Mouse (Mus musculus) forebrain, postnatal 0 days (tissue): ENCODE data around the gene Emg1. TPM values are rescaled to one million over a fixed set of nuclear protein-coding genes. Genes with fewer than 3 reads are reported as not detected.

Experiments used
- ATAC-seq: fragments of 200-750 bp; cut with Nextera tagmentation; 2 replicates; pipeline ENCODE4 v1.8.0; 2017; ENCODE audit warnings: mild to moderate bottlenecking, moderate library complexity
- DNase-seq: peaks from one replicate; pipeline ENCODE4 v3.0.0-alpha.2; 2015
- H3K27ac ChIP-seq: fragments of 300-500 bp; sonication (generic); 2 replicates; pipeline ENCODE4 v1.5.1; 2014; ENCODE audit warnings: low read depth, mild to moderate bottlenecking, antibody characterized with exemption, low read length, moderate library complexity, mixed read lengths
- H3K27me3 ChIP-seq: fragments of 300-500 bp; sonication (generic); 2 replicates; pipeline ENCODE4 v1.6.1; 2014; ENCODE audit warnings: mild to moderate bottlenecking, low read length, mixed read lengths; ENCODE audit not compliant: insufficient read depth
- H3K36me3 ChIP-seq: fragments of 300-500 bp; sonication (generic); 2 replicates; pipeline ENCODE4 v1.6.1; 2014; ENCODE audit warnings: mild to moderate bottlenecking, moderate library complexity; ENCODE audit not compliant: insufficient read depth
- H3K4me1 ChIP-seq: fragments of 300-500 bp; sonication (generic); 2 replicates; pipeline ENCODE4 v1.6.1; 2014; ENCODE audit warnings: antibody characterized with exemption; ENCODE audit not compliant: insufficient read depth
- H3K4me2 ChIP-seq: fragments of 300-500 bp; sonication (generic); 2 replicates; pipeline ENCODE4 v1.6.1; 2014; ENCODE audit warnings: low read depth, mild to moderate bottlenecking, moderate library complexity
- H3K4me3 ChIP-seq: fragments of 300-500 bp; sonication (generic); 2 replicates; pipeline ENCODE4 v1.5.1; 2014; ENCODE audit warnings: low read depth, low read length, mixed read lengths
- H3K9ac ChIP-seq: fragments of 300-500 bp; sonication (generic); 2 replicates; pipeline ENCODE4 v1.6.1; 2014; ENCODE audit warnings: mild to moderate bottlenecking
- H3K9me3 ChIP-seq: fragments of 300-500 bp; sonication (generic); 2 replicates; pipeline ENCODE4 v1.6.1; 2016; ENCODE audit warnings: low read length
- CTCF ChIP-seq: sonication (generic); IDR thresholded peaks from 2 replicates; pipeline ENCODE4 v1.5.1; 2016; ENCODE audit warnings: antibody characterized with exemption, control low read depth, low read depth
- WGBS: fragments of 180-500 bp; shearing (Covaris S2); extraction: QIAGEN DNeasy Blood & Tissue Kit; methylation state at CpG from one replicate; pipeline ENCODE4 v1.1.7; 2014; 5-methylcytosine and 5-hydroxymethylcytosine counted together
- polyA plus RNA-seq: library from polyadenylated mRNA; unstranded; fragments of >200 nt; fragmentation: Nextera tagmentation; extraction: Ambion mirVana; gene quantifications from 2 replicates; pipeline ENCODE4 v1.2.1, GENCODE M21; 2015
- total RNA-seq: library from RNA; depleted of rRNA; stranded (reverse); fragments of >200 nt; gene quantifications from 2 replicates; pipeline ENCODE4 v1.2.3, GENCODE M21; 2014

The Emg1 gene
- total and polyA plus RNA-seq, 2 experiments from 2014 or later: 96.2 to 105 TPM

DNA sequence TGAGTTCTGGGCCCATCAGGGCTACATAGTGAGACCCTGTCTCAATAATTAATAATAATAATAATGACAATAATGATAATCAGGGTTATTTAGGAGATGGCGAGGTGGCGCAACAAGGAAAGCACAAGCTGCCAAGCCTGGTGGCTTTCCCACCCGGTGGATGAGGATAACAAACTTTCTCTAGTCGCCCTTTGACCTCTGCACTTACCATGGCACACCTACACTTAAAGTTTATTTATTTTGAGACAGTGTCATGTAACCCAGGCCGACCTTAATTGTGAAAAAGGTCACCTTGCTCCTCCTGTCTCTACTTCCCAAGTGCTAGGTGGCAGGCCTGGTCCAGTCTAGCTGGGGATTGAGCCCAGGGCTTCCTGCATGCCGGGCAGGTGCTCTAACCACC, 13.2 kb downstream of the Emg1 start:
- peaks cover 42% of the 10 kb centered on the region for H3K36me3 ChIP-seq
- DNase-seq (no peak), ATAC-seq (no peak)
- no peaks in the 10 kb centered on the region for H3K9me3 ChIP-seq
- H3K4me1 ChIP-seq: no peaks in the 10 kb centered on the region
- no peak overlapping the region for H3K4me2 ChIP-seq
- TF ChIP-seq CTCF: no peak
- no peaks in the 10 kb centered on the region for H3K27me3 ChIP-seq
- WGBS: 93% methylated on average over 6 of the region's 6 CpGs
- H3K9ac ChIP-seq: no peak overlapping the region
- no peak overlapping the region for H3K4me3 ChIP-seq
- no peak overlapping the region for H3K27ac ChIP-seq

DNA sequence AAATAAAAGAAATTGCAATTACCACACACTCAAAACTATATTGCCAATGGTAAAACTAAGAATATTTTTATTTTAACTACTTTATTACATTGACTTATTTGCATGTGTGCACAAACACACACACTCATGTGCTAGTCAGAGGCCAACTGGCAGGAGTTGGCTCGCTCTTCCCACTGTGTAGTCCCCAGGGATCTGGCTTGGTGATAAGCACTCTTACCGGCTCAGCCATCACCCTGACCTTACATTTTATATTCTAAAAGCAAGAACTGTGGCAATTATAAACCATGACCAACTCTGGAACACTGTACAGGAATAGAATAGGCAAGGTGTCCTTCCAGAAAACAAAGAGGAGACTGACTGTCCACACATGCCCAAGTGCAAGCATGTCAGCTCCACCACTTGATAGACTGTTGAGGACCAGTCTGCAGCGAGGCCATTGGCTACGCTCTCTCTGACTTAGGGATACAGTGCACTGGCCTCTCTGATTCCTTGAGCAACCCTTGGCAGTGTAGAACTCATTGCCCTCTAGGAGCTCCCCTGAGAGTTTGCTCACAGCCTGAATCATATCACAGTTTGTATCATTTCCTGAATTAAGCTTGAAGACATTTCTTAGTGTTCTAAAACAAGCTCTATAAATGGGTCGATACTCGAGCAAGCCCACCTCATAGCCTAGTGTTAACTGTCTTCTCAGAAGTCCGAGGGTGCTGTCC, 15.4 kb downstream of the Emg1 start:
- Histone ChIP-seq H3K4me3 (no peak overlapping the region), H3K9ac (no peak overlapping the region), H3K4me2 (no peak overlapping the region), H3K9me3 (no peaks in the 10 kb centered on the region), H3K4me1 (no peaks in the 10 kb centered on the region), H3K27me3 (no peaks in the 10 kb centered on the region), H3K36me3 (peaks cover 20% of the 10 kb centered on the region), H3K27ac (no peak overlapping the region)
- WGBS: 92% methylated on average over 7 of the region's 7 CpGs
- ATAC-seq: no peak
- DNase-seq: no peak
- TF ChIP-seq CTCF: no peak

DNA sequence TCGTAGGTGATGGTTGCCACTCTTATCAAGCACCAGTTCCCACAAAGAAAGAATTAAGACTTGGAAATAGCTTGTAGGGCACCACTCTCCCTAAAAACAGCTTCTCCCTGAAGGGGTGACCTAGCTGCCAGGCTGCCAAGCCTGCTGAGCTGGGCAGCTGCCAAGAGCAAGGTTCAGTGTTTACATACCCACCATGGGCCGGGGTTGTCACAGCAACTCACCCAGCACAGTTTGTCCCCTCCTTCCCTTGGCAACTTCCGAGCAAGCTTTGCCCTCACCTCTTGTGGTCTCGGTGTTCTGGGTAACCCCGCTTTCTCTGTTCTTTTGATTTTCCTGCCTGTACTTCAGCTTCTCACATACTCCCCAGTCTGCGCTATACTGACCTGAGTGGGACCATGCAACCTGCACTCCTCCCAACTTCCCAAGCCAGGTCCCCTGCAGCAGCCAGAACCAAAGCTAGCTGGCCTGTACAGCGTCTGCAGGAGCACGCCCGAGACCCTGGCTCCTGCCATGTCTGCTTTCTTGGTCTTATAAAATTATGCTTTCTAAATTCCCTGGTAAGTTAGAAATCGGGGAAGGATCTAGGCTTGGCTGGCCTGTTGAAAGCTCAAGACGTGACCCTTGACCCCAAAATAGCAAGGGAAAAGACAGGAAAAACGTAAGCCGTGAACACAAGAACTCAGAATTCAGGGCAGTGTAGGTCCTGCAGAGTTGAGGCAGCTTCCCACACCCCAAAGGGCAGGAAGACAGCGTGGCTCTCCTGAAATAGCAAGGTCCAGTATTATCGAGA, 17.6 kb downstream of the Emg1 start:
- DNase-seq: peak; percentile 62
- no peaks in the 10 kb centered on the region for H3K27me3 ChIP-seq
- H3K27ac ChIP-seq: 0 out of 2 replicates have a peak overlapping the region, but pooled peaks have one; percentile 45
- H3K36me3 ChIP-seq: no peaks in the 10 kb centered on the region; the same call in 1 of the 2 replicates
- no peak overlapping the region for H3K4me2 ChIP-seq
- no peaks in the 10 kb centered on the region for H3K9me3 ChIP-seq
- ATAC-seq: peak; percentile 81
- no peak for TF ChIP-seq CTCF
- no peak overlapping the region for H3K4me3 ChIP-seq
- no peak overlapping the region for H3K9ac ChIP-seq
- no peaks in the 10 kb centered on the region for H3K4me1 ChIP-seq
- 63% methylated on average over 15 of the region's 15 CpGs for WGBS

DNA sequence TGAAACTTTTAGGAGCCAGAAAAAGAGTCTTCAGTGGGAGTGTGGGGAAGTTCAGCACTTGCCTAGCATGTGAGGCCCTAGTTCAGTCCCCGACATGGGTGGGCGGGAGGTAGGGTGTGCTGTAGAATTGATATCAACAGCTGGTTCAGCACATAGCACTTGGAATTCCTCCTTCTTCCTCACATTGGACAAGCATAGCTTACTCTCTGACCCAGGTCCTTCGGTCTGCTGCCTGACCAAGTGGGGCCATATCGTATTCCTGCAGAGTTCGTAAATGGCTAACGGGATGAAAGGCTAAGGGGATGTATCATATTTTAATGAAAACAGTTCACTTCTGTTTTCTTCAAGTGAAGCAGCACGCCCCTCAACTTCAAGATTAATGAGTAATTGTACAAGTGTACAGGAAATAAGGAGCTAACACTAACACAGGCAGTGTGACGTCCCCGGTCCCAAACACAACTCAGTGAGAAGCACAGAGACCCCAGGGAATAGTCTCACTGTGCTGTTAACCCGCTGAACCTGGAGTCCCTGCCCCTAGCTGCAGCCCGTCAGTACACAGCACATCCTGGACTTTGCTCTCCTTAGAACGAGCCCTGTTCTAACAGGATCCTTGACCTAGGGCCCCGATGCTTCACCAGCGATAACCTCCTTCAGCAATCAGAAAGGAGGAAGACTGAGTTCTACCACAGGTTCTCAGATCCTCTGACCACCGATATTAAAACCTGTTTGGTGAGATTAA, 18.6 kb downstream of the Emg1 start:
- no peaks in the 10 kb centered on the region for H3K4me1 ChIP-seq
- no peaks in the 10 kb centered on the region for H3K9me3 ChIP-seq
- no peak for DNase-seq
- H3K36me3 ChIP-seq: no peaks in the 10 kb centered on the region
- 0 out of 2 replicates have a peak overlapping the region, but pooled peaks have one; percentile 45 for H3K27ac ChIP-seq
- H3K4me3 ChIP-seq: no peak overlapping the region
- no peak for ATAC-seq
- no peak overlapping the region for H3K4me2 ChIP-seq
- no peaks in the 10 kb centered on the region for H3K27me3 ChIP-seq
- TF ChIP-seq CTCF: no peak
- WGBS: 79% methylated on average over 15 of the region's 15 CpGs
- no peak overlapping the region for H3K9ac ChIP-seq

DNA sequence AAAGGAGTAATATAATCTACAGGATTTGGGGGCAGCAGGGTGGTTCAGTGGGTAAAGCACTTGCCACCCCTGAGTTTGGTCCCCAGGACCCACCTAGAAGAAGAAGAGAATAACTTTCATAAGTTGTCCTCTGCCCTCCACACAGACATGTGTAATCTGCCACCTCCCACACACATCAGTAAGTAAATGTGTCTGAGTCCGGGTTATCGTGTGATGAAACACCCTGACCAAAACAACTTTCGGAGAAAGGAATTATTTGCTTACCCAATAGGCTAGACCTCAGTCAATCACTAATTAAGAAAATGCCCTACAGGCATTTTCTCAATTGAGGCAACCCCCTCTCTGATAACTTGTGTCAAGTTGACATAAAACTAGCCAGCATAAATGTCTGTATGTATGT, 21.5 kb downstream of the Emg1 start:
- no peak for ATAC-seq
- DNase-seq: no peak
- TF ChIP-seq CTCF: no peak
- H3K4me1 ChIP-seq: no peaks in the 10 kb centered on the region
- H3K27ac ChIP-seq: no peak overlapping the region
- no peaks in the 10 kb centered on the region for H3K27me3 ChIP-seq
- H3K9me3 ChIP-seq: no peaks in the 10 kb centered on the region
- H3K4me2 ChIP-seq: no peak overlapping the region
- no peaks in the 10 kb centered on the region for H3K36me3 ChIP-seq
- H3K9ac ChIP-seq: no peak overlapping the region
- 92% methylated on average over 3 of the region's 3 CpGs for WGBS
- no peak overlapping the region for H3K4me3 ChIP-seq

DNA sequence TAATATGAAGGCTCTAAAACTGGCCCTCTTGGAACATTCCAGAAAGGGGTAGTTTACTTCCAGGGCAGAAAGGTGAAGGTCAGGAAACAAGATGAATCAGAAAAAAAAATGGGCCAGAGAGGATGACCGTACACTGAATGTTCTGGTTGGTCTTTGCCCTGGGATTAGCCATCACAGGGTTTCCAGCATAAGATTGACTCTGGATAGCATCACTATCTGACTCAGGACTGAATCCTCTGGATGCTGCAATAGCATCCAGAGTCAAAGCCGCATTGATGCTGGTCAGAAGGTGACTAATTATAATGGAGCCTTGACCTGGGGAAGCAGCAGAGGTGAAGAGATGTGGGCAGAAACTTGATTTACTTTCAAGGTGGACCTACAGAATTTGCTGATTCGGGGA, 23.0 kb downstream of the Emg1 start:
- no peak for TF ChIP-seq CTCF
- Histone ChIP-seq H3K27ac (no peak overlapping the region), H3K9me3 (no peaks in the 10 kb centered on the region), H3K36me3 (no peaks in the 10 kb centered on the region), H3K4me3 (no peak overlapping the region), H3K4me1 (no peaks in the 10 kb centered on the region), H3K9ac (no peak overlapping the region), H3K4me2 (no peak overlapping the region), H3K27me3 (no peaks in the 10 kb centered on the region)
- ATAC-seq: no peak
- 91% methylated on average over 3 of the region's 3 CpGs for WGBS
- no peak for DNase-seq
